Mouse (Mus musculus) embryonic stem cell, embryonic (primary cell): ENCODE data around the gene Slc12a8.

Experiments used
- CTCF ChIA-PET, 4 experiments: fragments of 300-600 bp in 2 of 4; fragments of 350-600 bp in 2 of 4; sonication (Branson Sonifier 250); formaldehyde crosslinking; loops; one replicate each; lab custom pipeline; 2022; ENCODE audit warnings: inconsistent platforms in 2 of 4; lab: Charles Lee
- POLR2A ChIA-PET, 4 experiments: fragments of 300-600 bp in 2 of 4; fragments of 350-600 bp in 2 of 4; sonication (Branson Sonifier 250); formaldehyde crosslinking; loops; one replicate each; lab custom pipeline; 2022; ENCODE audit warnings: antibody characterized with exemption in 4 of 4, inconsistent platforms in 1 of 4; lab: Charles Lee

The Slc12a8 gene

DNA sequence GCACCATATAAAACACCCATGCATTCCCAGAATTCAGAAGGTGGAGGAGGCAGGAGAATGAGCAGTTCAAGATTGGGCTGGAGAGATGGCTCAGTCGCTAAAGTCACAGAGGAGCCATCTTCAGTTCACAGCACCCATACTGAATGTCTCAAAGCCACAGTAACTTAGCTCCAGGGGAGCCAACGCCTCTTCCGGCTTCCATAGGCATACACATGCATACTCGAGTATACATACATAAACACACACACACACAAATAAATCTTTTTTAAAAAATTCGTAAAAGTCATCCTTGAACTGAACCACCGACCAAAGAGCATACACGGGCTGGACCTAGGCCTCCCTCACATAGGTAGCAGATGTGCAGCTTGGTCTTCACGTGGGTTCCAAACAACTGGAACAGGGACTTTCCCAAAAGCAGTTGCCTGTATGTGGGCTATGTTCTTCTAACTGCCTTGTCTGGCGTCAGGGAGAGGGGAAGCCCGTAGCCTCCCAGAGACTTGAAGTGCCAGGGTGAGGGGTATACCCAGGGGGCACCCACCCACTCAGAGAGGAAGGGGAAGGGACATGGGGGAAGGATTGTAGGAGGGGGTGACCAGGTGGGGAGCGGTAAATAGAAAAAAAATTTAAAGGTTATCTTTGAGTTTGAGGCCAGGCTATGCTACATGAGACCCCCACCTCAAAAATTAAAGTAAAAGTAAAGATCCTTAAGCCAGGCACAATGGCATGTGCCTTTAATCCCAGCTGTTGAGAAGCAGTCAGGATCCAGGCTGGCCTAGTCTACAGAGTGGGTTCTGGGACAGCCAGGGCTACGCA lies 191.7 kb downstream of the Slc12a8 start:
- ChIA-PET CTCF (no interaction called here), POLR2A (interaction anchor here in 1 of 4 experiments (1.0 to 1.2 kb wide), 2 partner anchors 9 to 13 kb away, joined by 3 read pairs; no protein-coding TSS in a partner anchor)
